Mouse (Mus musculus): ENCODE measurements around the gene Pirb. TPM values are rescaled to one million over a fixed set of nuclear protein-coding genes. Genes with fewer than 3 reads are reported as not detected.
"Not testable (repeated sequence)": the region's sequence is repeated elsewhere in the genome, so short reads cannot be mapped to it uniquely, and the experiment has no call there.

The Pirb gene
- polyA plus RNA-seq, 1 experiment from 2014 or later = 0.21 TPM

DNA sequence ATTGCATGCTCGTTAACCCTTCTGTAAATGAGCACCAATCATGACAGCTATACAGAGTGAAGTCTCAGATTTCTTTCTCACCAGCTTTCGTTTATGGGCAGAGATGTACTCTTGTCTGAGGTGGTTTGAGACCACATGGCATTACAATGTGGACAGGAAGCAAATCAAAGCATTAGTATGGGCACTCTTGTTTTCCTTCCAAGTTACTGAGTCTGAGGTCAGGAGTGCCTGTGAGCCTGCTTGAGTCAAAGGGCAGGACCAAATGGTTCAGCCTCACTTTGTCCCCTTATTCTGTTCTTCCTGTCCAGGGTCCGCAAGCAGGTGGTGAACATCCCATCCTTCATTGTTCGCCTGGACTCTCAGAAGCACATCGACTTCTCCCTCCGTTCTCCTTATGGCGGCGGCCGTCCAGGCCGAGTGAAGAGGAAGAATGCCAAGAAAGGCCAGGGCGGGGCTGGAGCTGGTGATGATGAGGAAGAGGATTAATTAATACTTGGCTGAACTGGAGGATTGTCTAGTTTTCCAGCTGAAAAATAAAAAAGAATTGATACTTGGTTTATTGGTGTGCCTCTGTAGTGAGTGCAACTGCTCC lies 13.8 kb downstream of the Pirb start:
- WGBS = 57% methylated on average over 11 of the region's 11 CpGs
- Histone ChIP-seq H3K4me3 (ENCODE audit: low read length) (no peak overlapping the region; the same call in 1 of the 2 replicates), H3K27ac (ENCODE audit: low read depth, low read length) (no peak overlapping the region), H3K36me3 (ENCODE audit: control insufficient read depth, insufficient read depth, low read length) (peaks cover 11% of the 10 kb centered on the region), H3K9me3 (ENCODE audit: control insufficient read depth, low read length) (no peaks in the 10 kb centered on the region), H3K4me1 (ENCODE audit: control insufficient read depth, insufficient read depth, low read depth, low read length) (peaks cover 16% of the 10 kb centered on the region), H3K9ac (ENCODE audit: low read depth, low read length) (peak overlapping the region; percentile 80; the same call in 1 of the 2 replicates), H3K4me2 (ENCODE audit: low read length) (peak overlapping the region; percentile 89), H3K27me3 (replicated peaks; ENCODE audit: control insufficient read depth, insufficient read depth, low read length) (no peaks in the 10 kb centered on the region)
- no peak for ATAC-seq

DNA sequence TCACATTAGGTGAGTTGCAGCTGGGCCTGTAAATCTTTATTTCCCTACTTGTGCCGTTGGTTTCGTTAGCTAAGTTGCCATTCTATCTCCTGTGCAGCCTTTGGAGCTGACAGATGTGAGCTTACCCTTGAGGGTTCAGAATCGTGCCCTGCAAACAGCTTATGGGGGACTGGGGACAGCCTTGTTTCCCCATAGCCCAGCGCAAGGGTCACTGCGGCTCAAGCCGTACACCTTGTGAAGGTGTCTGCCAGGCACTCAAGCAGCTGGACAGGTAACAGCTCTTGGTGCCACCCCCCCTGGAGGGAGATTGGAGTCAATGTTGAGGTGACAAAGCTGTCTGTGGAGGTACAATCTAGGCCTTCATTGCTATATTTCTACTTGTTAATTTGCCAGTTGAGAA lies 14.3 kb downstream of the Pirb start:
- ATAC-seq = no peak
- H3K4me1 ChIP-seq (ENCODE audit: control insufficient read depth, insufficient read depth, low read depth, low read length) = peaks cover 16% of the 10 kb centered on the region
- H3K27me3 ChIP-seq (replicated peaks; ENCODE audit: control insufficient read depth, insufficient read depth, low read length) = no peaks in the 10 kb centered on the region
- H3K4me2 ChIP-seq (ENCODE audit: low read length) = peak overlapping the region; percentile 89
- H3K27ac ChIP-seq (ENCODE audit: low read depth, low read length) = no peak overlapping the region
- WGBS = 33% methylated on average over 6 of the region's 6 CpGs
- peak overlapping the region; percentile 80 for H3K9ac ChIP-seq (ENCODE audit: low read depth, low read length)
- H3K9me3 ChIP-seq (ENCODE audit: control insufficient read depth, low read length) = no peaks in the 10 kb centered on the region
- H3K36me3 ChIP-seq (ENCODE audit: control insufficient read depth, insufficient read depth, low read length) = peaks cover 11% of the 10 kb centered on the region
- H3K4me3 ChIP-seq (ENCODE audit: low read length) = peak overlapping the region; percentile 79

DNA sequence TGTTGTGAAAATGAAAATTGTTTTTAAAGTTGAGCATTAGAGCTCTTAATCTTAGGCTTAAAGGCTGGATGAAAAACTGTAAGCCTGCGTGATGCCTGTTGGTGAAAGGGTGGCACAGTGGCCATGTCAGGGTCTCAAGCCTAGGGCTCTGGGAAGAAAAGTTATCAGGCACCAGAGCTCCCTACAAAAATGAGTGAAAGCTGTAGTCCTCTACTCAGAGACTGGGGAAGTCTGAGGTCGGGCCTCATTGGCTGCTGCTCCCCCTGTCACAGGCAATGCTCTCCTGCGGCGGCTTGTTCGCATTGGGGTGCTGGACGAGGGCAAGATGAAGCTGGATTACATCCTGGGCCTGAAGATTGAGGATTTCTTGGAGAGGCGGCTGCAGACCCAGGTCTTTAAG lies 14.7 kb downstream of the Pirb start:
- Histone ChIP-seq H3K4me2 (ENCODE audit: low read length) (peak overlapping the region; percentile 89), H3K9ac (ENCODE audit: low read depth, low read length) (peak overlapping the region; percentile 80), H3K4me3 (ENCODE audit: low read length) (peak overlapping the region; percentile 79), H3K4me1 (ENCODE audit: control insufficient read depth, insufficient read depth, low read depth, low read length) (peaks cover 16% of the 10 kb centered on the region), H3K36me3 (ENCODE audit: control insufficient read depth, insufficient read depth, low read length) (peaks cover 11% of the 10 kb centered on the region)
- not testable (repeated sequence) for H3K27ac ChIP-seq (ENCODE audit: low read depth, low read length); H3K9me3 ChIP-seq (ENCODE audit: control insufficient read depth, low read length); H3K27me3 ChIP-seq (replicated peaks; ENCODE audit: control insufficient read depth, insufficient read depth, low read length); ATAC-seq
- WGBS = 7% methylated on average over 7 of the region's 7 CpGs

DNA sequence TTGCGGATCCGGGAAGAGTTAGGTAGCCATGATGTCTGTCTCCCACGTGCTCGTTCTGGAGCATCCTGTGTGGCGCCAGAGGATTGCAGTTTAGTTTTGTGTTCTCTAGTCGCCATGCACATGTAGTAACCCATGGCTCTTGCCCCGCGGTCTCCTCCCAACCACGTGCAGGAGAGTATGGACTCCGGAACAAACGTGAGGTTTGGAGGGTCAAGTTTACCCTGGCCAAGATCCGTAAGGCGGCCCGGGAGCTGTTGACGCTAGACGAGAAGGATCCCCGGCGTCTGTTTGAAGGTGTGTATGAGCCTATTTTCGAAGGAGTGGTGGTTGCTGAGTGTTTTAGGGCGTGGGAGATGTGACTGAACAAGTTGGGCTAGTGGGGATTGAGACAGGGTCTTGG lies 15.7 kb downstream of the Pirb start:
- H3K36me3 ChIP-seq (ENCODE audit: control insufficient read depth, insufficient read depth, low read length) = peaks cover 16% of the 10 kb centered on the region
- H3K4me1 ChIP-seq (ENCODE audit: control insufficient read depth, insufficient read depth, low read depth, low read length) = peaks cover 16% of the 10 kb centered on the region
- peak; percentile 60 for ATAC-seq
- H3K4me3 ChIP-seq (ENCODE audit: low read length) = peak overlapping the region; percentile 79
- no peaks in the 10 kb centered on the region for H3K27me3 ChIP-seq (replicated peaks; ENCODE audit: control insufficient read depth, insufficient read depth, low read length)
- under 1% methylated on average over 20 of the region's 20 CpGs for WGBS
- H3K4me2 ChIP-seq (ENCODE audit: low read length) = peak overlapping the region; percentile 89
- H3K27ac ChIP-seq (ENCODE audit: low read depth, low read length) = peak overlapping the region; percentile 86
- H3K9ac ChIP-seq (ENCODE audit: low read depth, low read length) = peak overlapping the region; percentile 80
- no peaks in the 10 kb centered on the region for H3K9me3 ChIP-seq (ENCODE audit: control insufficient read depth, low read length)

DNA sequence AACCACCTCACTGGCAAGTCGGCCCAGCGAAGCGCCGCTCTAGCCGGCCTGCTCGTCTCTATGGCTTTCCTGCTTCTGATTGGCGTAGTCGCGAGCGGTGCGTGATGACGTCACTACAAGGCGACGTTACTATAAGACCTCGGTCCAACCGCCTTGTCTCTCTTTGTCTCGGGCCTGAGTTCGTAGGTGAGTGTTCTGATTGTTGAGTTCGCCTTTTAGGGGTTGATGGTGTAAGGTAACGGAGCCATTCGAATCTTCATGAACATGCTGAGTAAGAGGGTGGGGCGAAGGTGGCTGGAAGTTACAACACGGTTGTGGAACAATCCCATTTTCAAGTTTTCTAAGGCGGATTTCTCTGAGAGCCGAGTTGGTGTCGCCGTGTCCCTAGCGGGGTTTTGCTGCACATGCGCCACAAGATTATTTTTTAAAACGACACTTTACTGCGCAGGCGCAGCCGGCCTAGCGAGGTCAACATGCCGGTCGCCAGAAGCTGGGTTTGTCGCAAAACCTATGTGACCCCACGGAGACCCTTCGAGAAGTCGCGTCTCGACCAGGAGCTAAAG lies 16.2 kb downstream of the Pirb start, which contains the start of gene Rps9:
Rps9 (plus strand) TSS at position 115 of the 563 bp plus-strand sequence.
- Histone ChIP-seq H3K4me2 (ENCODE audit: low read length) (peak within 1 kb of the TSS; percentile 89), H3K9me3 (ENCODE audit: control insufficient read depth, low read length) (no peaks in the 10 kb centered on the region), H3K36me3 (ENCODE audit: control insufficient read depth, insufficient read depth, low read length) (peaks cover 22% of the 10 kb centered on the region), H3K4me1 (ENCODE audit: control insufficient read depth, insufficient read depth, low read depth, low read length) (peaks cover 16% of the 10 kb centered on the region), H3K4me3 (ENCODE audit: low read length) (peak within 1 kb of the TSS; percentile 79), H3K9ac (ENCODE audit: low read depth, low read length) (peak within 1 kb of the TSS; percentile 80), H3K27me3 (replicated peaks; ENCODE audit: control insufficient read depth, insufficient read depth, low read length) (no peaks in the 10 kb centered on the region), H3K27ac (ENCODE audit: low read depth, low read length) (peak within 1 kb of the TSS; percentile 86)
- ATAC-seq = peak; percentile 95
- 2% methylated on average over 42 of the region's 42 CpGs for WGBS

DNA sequence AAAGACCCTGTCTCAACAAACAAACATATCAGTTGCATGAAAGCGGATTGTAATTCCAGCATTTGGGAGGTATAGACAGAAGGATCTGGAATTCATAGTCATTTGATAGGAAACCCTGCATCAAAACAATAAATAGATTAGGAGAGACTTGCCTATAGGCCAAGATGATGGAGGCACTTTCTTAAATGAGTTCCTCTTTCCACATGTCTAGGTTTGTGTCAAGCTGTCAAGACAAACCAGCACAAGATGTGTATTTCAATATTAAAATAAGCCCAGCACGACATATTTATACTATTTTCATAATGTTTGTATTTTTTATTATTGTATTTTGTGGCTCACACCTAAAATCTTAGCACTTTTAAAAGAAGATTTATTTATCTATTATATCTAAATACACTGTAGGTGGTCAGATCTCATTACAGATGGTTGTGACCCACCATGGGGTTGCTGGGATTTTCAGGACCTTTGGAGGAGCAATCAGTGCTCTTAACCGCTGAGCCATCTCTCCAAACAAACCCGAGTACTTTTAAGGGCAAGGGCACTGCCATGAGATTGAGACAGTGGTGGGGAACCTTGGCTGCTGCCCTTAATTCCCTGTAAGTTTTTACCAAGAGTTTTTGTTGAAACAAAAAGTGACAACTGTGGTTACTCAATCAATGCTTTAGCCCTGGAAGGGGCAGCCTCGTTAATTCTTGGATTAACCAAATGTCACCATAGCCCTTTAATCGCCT lies 16.9 kb downstream of the Pirb start:
- peak overlapping the region; percentile 89 for H3K4me2 ChIP-seq (ENCODE audit: low read length)
- WGBS = 22% methylated on average over 6 of the region's 6 CpGs
- H3K27ac ChIP-seq (ENCODE audit: low read depth, low read length) = peak overlapping the region; percentile 86
- H3K4me3 ChIP-seq (ENCODE audit: low read length) = peak overlapping the region; percentile 79
- peak; percentile 55 for ATAC-seq
- no peaks in the 10 kb centered on the region for H3K27me3 ChIP-seq (replicated peaks; ENCODE audit: control insufficient read depth, insufficient read depth, low read length)
- peaks cover 25% of the 10 kb centered on the region for H3K36me3 ChIP-seq (ENCODE audit: control insufficient read depth, insufficient read depth, low read length)
- peaks cover 16% of the 10 kb centered on the region for H3K4me1 ChIP-seq (ENCODE audit: control insufficient read depth, insufficient read depth, low read depth, low read length)
- H3K9ac ChIP-seq (ENCODE audit: low read depth, low read length) = peak overlapping the region; percentile 80; the same call in 1 of the 2 replicates
- H3K9me3 ChIP-seq (ENCODE audit: control insufficient read depth, low read length) = no peaks in the 10 kb centered on the region

DNA sequence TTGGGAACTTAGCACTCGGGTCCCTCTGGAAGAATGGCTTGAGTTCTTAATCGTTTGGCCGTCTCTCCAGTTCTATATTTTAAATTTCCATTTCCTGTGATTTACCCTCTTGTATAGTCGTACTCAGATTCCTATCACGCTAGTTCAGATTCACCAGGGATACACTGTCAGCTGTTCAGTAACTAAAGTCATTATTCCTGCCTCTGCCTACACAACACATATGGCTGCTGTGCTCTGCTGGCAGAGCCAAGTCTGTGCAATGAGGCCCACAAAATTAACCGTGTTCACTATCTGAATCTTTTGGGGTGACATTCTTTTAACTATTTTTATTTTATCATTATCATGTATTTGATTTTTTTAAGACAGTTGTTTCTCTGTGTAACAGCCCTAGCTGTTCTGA lies 21.7 kb downstream of the Pirb start:
- Histone ChIP-seq H3K4me1 (ENCODE audit: control insufficient read depth, insufficient read depth, low read depth, low read length) (peaks cover 9% of the 10 kb centered on the region), H3K27ac (ENCODE audit: low read depth, low read length) (no peak overlapping the region), H3K27me3 (replicated peaks; ENCODE audit: control insufficient read depth, insufficient read depth, low read length) (no peaks in the 10 kb centered on the region), H3K4me3 (ENCODE audit: low read length) (no peak overlapping the region), H3K4me2 (ENCODE audit: low read length) (no peak overlapping the region), H3K9me3 (ENCODE audit: control insufficient read depth, low read length) (no peaks in the 10 kb centered on the region), H3K36me3 (ENCODE audit: control insufficient read depth, insufficient read depth, low read length) (peaks cover 25% of the 10 kb centered on the region), H3K9ac (ENCODE audit: low read depth, low read length) (no peak overlapping the region)
- no peak for ATAC-seq
- WGBS = 93% methylated on average over 6 of the region's 6 CpGs

DNA sequence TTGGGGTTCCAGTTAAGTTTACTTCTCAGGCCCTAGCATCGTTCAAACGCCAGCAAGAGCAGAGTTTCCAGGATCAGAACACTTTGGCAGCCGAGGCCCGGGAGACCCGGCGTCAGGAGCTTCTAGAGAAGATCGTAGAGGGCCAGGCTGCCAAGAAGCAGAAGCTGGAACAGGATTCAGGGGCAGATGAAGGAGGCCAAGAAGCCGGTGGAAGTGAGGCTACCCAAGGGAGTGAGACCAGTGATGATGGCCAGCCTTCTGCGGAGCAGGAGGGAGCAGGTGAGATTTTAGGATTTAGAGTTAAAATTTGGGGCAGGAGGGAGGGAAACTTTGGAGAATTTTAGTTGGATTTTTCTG lies 25.3 kb downstream of the Pirb start:
- H3K27ac ChIP-seq (ENCODE audit: low read depth, low read length) = peak overlapping the region; percentile 91
- peaks cover 23% of the 10 kb centered on the region for H3K36me3 ChIP-seq (ENCODE audit: control insufficient read depth, insufficient read depth, low read length)
- not testable (repeated sequence) for H3K27me3 ChIP-seq (replicated peaks; ENCODE audit: control insufficient read depth, insufficient read depth, low read length); ATAC-seq; H3K9me3 ChIP-seq (ENCODE audit: control insufficient read depth, low read length)
- peak overlapping the region; percentile 88 for H3K9ac ChIP-seq (ENCODE audit: low read depth, low read length)
- H3K4me2 ChIP-seq (ENCODE audit: low read length) = peak overlapping the region; percentile 81
- H3K4me1 ChIP-seq (ENCODE audit: control insufficient read depth, insufficient read depth, low read depth, low read length) = peaks cover 19% of the 10 kb centered on the region
- WGBS = 8% methylated on average over 9 of the region's 9 CpGs
- H3K4me3 ChIP-seq (ENCODE audit: low read length) = peak overlapping the region; percentile 56
